ENCODE assay signal across 9 mouse cellular contexts in genomic region chr17:25569833-25570647, GRCm38 (mm10). TPM values are rescaled to one million over a fixed set of nuclear protein-coding genes. Genes with fewer than 3 reads are reported as not detected.
DNase-seq lines count a peak whose midpoint lies in the region; ATAC-seq lines count a peak whose summit lies in the region.
"Had no signal": no experiment of that assay in that cellular context is flagged by ENCODE, and none has a peak within 500 bp of the region (broad histone marks: within the 10 kb centered on the region; RNA-seq: fewer than 3 reads in every experiment).

No protein-coding gene starts in this region.

- H3K4me3 ChIP-seq in neural tube, embryonic 11.5 days (ENCODE audit: low read depth, low read length), result peak overlapping the region; percentile 52
- peak overlapping the region; percentile 69 for H3K4me3 ChIP-seq in hindbrain, embryonic 10.5 days
- H3K4me3 ChIP-seq in midbrain, embryonic 11.5 days (ENCODE audit: low read depth, low read length), result peak overlapping the region; percentile 46

- H3K4me2 ChIP-seq in neural tube, embryonic 11.5 days (ENCODE audit: low read depth), result peak overlapping the region; percentile 98
- peak overlapping the region; percentile 99 for H3K4me2 ChIP-seq in midbrain, embryonic 11.5 days

- 4% methylated on average over 54 of the region's 54 CpGs for WGBS in neural tube, embryonic 11.5 days
- WGBS in hindbrain, embryonic 10.5 days, result 3% methylated on average over 54 of the region's 54 CpGs
- 2% methylated on average over 54 of the region's 54 CpGs for WGBS in midbrain, embryonic 11.5 days

- ATAC-seq in neural tube, embryonic 11.5 days (ENCODE audit: insufficient read depth, low FRiP score, low TSS enrichment), result peak; percentile 49
- 0 out of 2 replicates have a peak, but pooled peaks have one; percentile 4 for ATAC-seq in midbrain, embryonic 11.5 days (ENCODE audit: low FRiP score)
- no peak for ATAC-seq in megakaryocyte progenitor cell, adult 5-6 weeks (replicated peaks; ENCODE audit: poor library complexity)

- no peak overlapping the region for H3K27ac ChIP-seq in neural tube, embryonic 11.5 days (ENCODE audit: low read depth, low read length)
- H3K27ac ChIP-seq in hindbrain, embryonic 10.5 days, result peak overlapping the region; percentile 86
- H3K27ac ChIP-seq in midbrain, embryonic 11.5 days (ENCODE audit: low read depth, low read length), result no peak overlapping the region

- H3K4me1 ChIP-seq in neural tube, embryonic 11.5 days (ENCODE audit: control insufficient read depth, insufficient read depth, low read length), result peaks cover 26% of the 10 kb centered on the region
- H3K4me1 ChIP-seq in hindbrain, embryonic 10.5 days (replicated peaks), result peaks cover 73% of the 10 kb centered on the region
- H3K4me1 ChIP-seq in midbrain, embryonic 11.5 days (ENCODE audit: control insufficient read depth, insufficient read depth, low read length), result peaks cover 22% of the 10 kb centered on the region

- peak; percentile 45 to 53 for DNase-seq in cerebellum, postnatal 10 days
- DNase-seq in cerebellum, adult 11 months, result no peak
- DNase-seq in neural tube, embryonic 11.5 days (ENCODE audit: low spot score), result no peak
- no peak for DNase-seq in neural tube, embryonic 10.5 days (ENCODE audit: extremely low spot score, low spot score)
- no peak for DNase-seq in hindbrain, embryonic 10.5 days (ENCODE audit: low spot score)
- peak; percentile 92 for DNase-seq in midbrain, embryonic 11.5 days (ENCODE audit: low spot score, missing footprints)
- DNase-seq in ovary, postnatal 36 days (ENCODE audit: low spot score), result no peak

- no peaks in the 10 kb centered on the region for H3K36me3 ChIP-seq in neural tube, embryonic 11.5 days (ENCODE audit: control insufficient read depth, insufficient read depth, low read length)
- H3K36me3 ChIP-seq in hindbrain, embryonic 10.5 days, result peaks cover 11% of the 10 kb centered on the region; the same call in 1 of the 2 replicates
- H3K36me3 ChIP-seq in midbrain, embryonic 11.5 days (ENCODE audit: control insufficient read depth, insufficient read depth, low read length), result no peaks in the 10 kb centered on the region

- H3K27me3 ChIP-seq in neural tube, embryonic 11.5 days (ENCODE audit: control insufficient read depth, insufficient read depth, low read length), result peaks cover 14% of the 10 kb centered on the region
- peaks cover 75% of the 10 kb centered on the region for H3K27me3 ChIP-seq in hindbrain, embryonic 10.5 days (ENCODE audit: insufficient read depth, poor library complexity, severe bottlenecking)
- peaks cover 28% of the 10 kb centered on the region for H3K27me3 ChIP-seq in midbrain, embryonic 11.5 days (ENCODE audit: control insufficient read depth, insufficient read depth, low read length)

- no peaks in the 10 kb centered on the region for H3K9me3 ChIP-seq in neural tube, embryonic 11.5 days (ENCODE audit: control insufficient read depth, low read length)
- H3K9me3 ChIP-seq in hindbrain, embryonic 10.5 days, result no peaks in the 10 kb centered on the region
- no peaks in the 10 kb centered on the region for H3K9me3 ChIP-seq in midbrain, embryonic 11.5 days (ENCODE audit: control insufficient read depth, low read length)

- peak overlapping the region; percentile 47 for H3K9ac ChIP-seq in neural tube, embryonic 11.5 days (ENCODE audit: low read length)
- peak overlapping the region; percentile 63 for H3K9ac ChIP-seq in midbrain, embryonic 11.5 days (ENCODE audit: low read length)

RNA-seq across cellular contexts. Expression of gene Sox8, which starts 0.4 kb away (rescaled TPM):
- 6.5 and 9.1 TPM in 2 replicates for polyA plus RNA-seq in neural tube, embryonic 11.5 days (2014; fragmentation: Nextera tagmentation; extraction: Ambion mirVana)
- polyA plus RNA-seq in hindbrain, embryonic 10.5 days (2016; fragmentation: Nextera tagmentation; extraction: Ambion mirVana), result 9.1 and 10.7 TPM in 2 replicates
- polyA plus RNA-seq in midbrain, embryonic 11.5 days (2014; fragmentation: Nextera tagmentation; extraction: Ambion mirVana), result 2.0 and 2.1 TPM in 2 replicates
- total RNA-seq in megakaryocyte progenitor cell, adult 5-6 weeks (2015), result not detected in 2 replicates
- not detected in 2 replicates for total RNA-seq in megakaryocyte progenitor cell, adult 5-6 weeks (2017)
- total RNA-seq: CH12.LX had no signal

RNA-seq across cellular contexts. Expression of gene Lmf1, which starts 8.8 kb away (rescaled TPM):
- 23.6 and 23.9 TPM in 2 replicates for polyA plus RNA-seq in neural tube, embryonic 11.5 days (2014; fragmentation: Nextera tagmentation; extraction: Ambion mirVana)
- polyA plus RNA-seq in hindbrain, embryonic 10.5 days (2016; fragmentation: Nextera tagmentation; extraction: Ambion mirVana), result 27.3 and 29.4 TPM in 2 replicates
- 19.2 and 20.6 TPM in 2 replicates for polyA plus RNA-seq in midbrain, embryonic 11.5 days (2014; fragmentation: Nextera tagmentation; extraction: Ambion mirVana)
- 23.2 and 25.6 TPM in 2 replicates for total RNA-seq in megakaryocyte progenitor cell, adult 5-6 weeks (2015)
- total RNA-seq in megakaryocyte progenitor cell, adult 5-6 weeks (2017), result 11.7 and 14.1 TPM in 2 replicates

Comparison
In these comparisons a context has a peak if more than half of its experiments do, and no peak if none do; other contexts are left out.
1. DNase-seq: peak in cerebellum, postnatal 10 days (2 of 2) and midbrain, embryonic 11.5 days (single experiment); none in cerebellum, adult 11 months (single experiment), neural tube, embryonic 11.5 days (single experiment), neural tube, embryonic 10.5 days (single experiment), hindbrain, embryonic 10.5 days (single experiment) and ovary, postnatal 36 days (single experiment).
2. Peak in every context shown above with its lines, with median percentiles within 50 percentile points of each other: H3K4me3 ChIP-seq.